Mouse (Mus musculus) spleen, adult 2 months (tissue): ENCODE data around the gene Cbln3. TPM values are rescaled to one million over a fixed set of nuclear protein-coding genes. Genes with fewer than 3 reads are reported as not detected.

Source experiments
- DNase-seq, 2 experiments: peaks; one replicate each; pipeline versions ENCODE4 v3.0.0 to v3.0.0-alpha.2; 2012 to 2021; ENCODE audit warnings: low spot score in 2 of 2, low read depth in 1 of 2
- H3K27ac ChIP-seq: fragments of 200-500 bp; 2 replicates; pipeline ENCODE4 v1.5.1; 2012; ENCODE audit warnings: low read length, inconsistent platforms; ENCODE audit not compliant: insufficient read depth
- H3K27me3 ChIP-seq: fragments of 200-500 bp; 2 replicates; pipeline ENCODE4 v1.6.1; 2012; ENCODE audit warnings: mild to moderate bottlenecking, moderate library complexity, low read length, inconsistent platforms; ENCODE audit not compliant: control insufficient read depth, insufficient read depth
- H3K36me3 ChIP-seq: fragments of 200-500 bp; 2 replicates; pipeline ENCODE4 v1.6.1; 2012; ENCODE audit warnings: mild to moderate bottlenecking, low read length, inconsistent platforms; ENCODE audit not compliant: control insufficient read depth, insufficient read depth
- H3K4me1 ChIP-seq: fragments of 200-500 bp; 2 replicates; pipeline ENCODE4 v1.6.1; 2011; ENCODE audit warnings: inconsistent platforms; ENCODE audit not compliant: control insufficient read depth, insufficient read depth, insufficient read length
- H3K4me3 ChIP-seq: fragments of 200-500 bp; 2 replicates; pipeline ENCODE4 v1.5.1; 2011; ENCODE audit warnings: mild to moderate bottlenecking, inconsistent platforms; ENCODE audit not compliant: insufficient read depth, insufficient read length; ENCODE audit errors: extremely low read depth
- CTCF ChIP-seq: fragments of 200-500 bp; IDR thresholded peaks from 2 replicates; pipeline ENCODE4 v1.5.1; 2011; ENCODE audit warnings: mild to moderate bottlenecking, inconsistent platforms; ENCODE audit not compliant: insufficient read depth, insufficient read length, insufficient replicate concordance; ENCODE audit errors: extremely low read depth
- POLR2A ChIP-seq: fragments of 200-500 bp; IDR thresholded peaks from 2 replicates; pipeline ENCODE4 v1.6.1; 2011; ENCODE audit warnings: low read depth, low read length, inconsistent platforms
- WGBS: fragments of 180-500 bp; shearing (Covaris S2); methylation state at CpG from one replicate; pipeline ENCODE4 v1.1.7; 2018; 5-methylcytosine and 5-hydroxymethylcytosine counted together
- polyA plus RNA-seq: library from polyadenylated mRNA; depleted of rRNA; stranded (reverse); fragments of >200 nt; gene quantifications from 2 replicates; pipeline ENCODE4 v1.2.3, GENCODE M21; 2012

Cbln3 gene
- polyA plus RNA-seq, 1 experiment, result 0.07 TPM

GRCm38 (mm10) chr14:55880982-55881381 is 3.2 kb downstream of the Cbln3 start:
- 0 out of 2 replicates have a peak, but pooled peaks cover 2% of the 10 kb centered on the region for H3K27me3 ChIP-seq
- H3K4me3 ChIP-seq, result no peak overlapping the region
- DNase-seq, result no peak
- H3K27ac ChIP-seq, result no peak overlapping the region
- no peak for TF ChIP-seq POLR2A
- no peak for TF ChIP-seq CTCF
- no peaks in the 10 kb centered on the region for H3K36me3 ChIP-seq
- H3K4me1 ChIP-seq, result peaks cover 2% of the 10 kb centered on the region; the same call in 1 of the 2 replicates
- WGBS, result 81% methylated on average over 8 of the region's 8 CpGs

GRCm38 (mm10) chr14:55879623-55880022 is 4.6 kb downstream of the Cbln3 start:
- DNase-seq, result peak; percentile 64 to 78

GRCm38 (mm10) chr14:55878316-55878940 is 5.8 kb downstream of the Cbln3 start:
- WGBS, result 17% methylated on average over 7 of the region's 7 CpGs
- Histone ChIP-seq H3K27me3 (0 out of 2 replicates have a peak, but pooled peaks cover 2% of the 10 kb centered on the region), H3K36me3 (no peaks in the 10 kb centered on the region), H3K27ac (no peak overlapping the region), H3K4me1 (no peaks in the 10 kb centered on the region), H3K4me3 (no peak overlapping the region)
- TF ChIP-seq CTCF (no peak), POLR2A (no peak)
- DNase-seq, result no peak

More at GRCm38 (mm10) chr14:55879623-55880022, 4.6 kb downstream of the Cbln3 start:
- no peak overlapping the region for H3K4me3 ChIP-seq
- 20% methylated on average over 1 of the region's 1 CpGs for WGBS
- H3K27me3 ChIP-seq, result 0 out of 2 replicates have a peak, but pooled peaks cover 2% of the 10 kb centered on the region
- H3K4me1 ChIP-seq, result peaks cover 1% of the 10 kb centered on the region; the same call in 1 of the 2 replicates
- no peaks in the 10 kb centered on the region for H3K36me3 ChIP-seq
- H3K27ac ChIP-seq, result no peak overlapping the region
- no peak for TF ChIP-seq POLR2A
- TF ChIP-seq CTCF, result peak; percentile 71; the same call in 1 of the 2 replicates

- no peak for TF ChIP-seq CTCF
- no peak for TF ChIP-seq POLR2A
- no peak for DNase-seq
- Histone ChIP-seq H3K27me3 (0 out of 2 replicates have a peak, but pooled peaks cover 2% of the 10 kb centered on the region), H3K36me3 (no peaks in the 10 kb centered on the region), H3K4me1 (no peaks in the 10 kb centered on the region), H3K27ac (no peak overlapping the region), H3K4me3 (no peak overlapping the region)
- 34% methylated on average over 14 of the region's 14 CpGs for WGBS
Observed at GRCm38 (mm10) chr14:55877469-55878315, 6.5 kb downstream of the Cbln3 start.

- 16% methylated on average over 30 of the region's 30 CpGs for WGBS
- DNase-seq, result peak; percentile 40 to 76
- H3K4me1 ChIP-seq, result no peaks in the 10 kb centered on the region
Observed at GRCm38 (mm10) chr14:55873714-55874683, 10.2 kb downstream of the Cbln3 start.

GRCm38 (mm10) chr14:55873242-55873713 is 10.9 kb downstream of the Cbln3 start:
- H3K4me3 ChIP-seq, result no peak overlapping the region
- H3K27ac ChIP-seq, result no peak overlapping the region
- DNase-seq, result no peak
- H3K36me3 ChIP-seq, result no peaks in the 10 kb centered on the region
- WGBS, result 84% methylated on average over 8 of the region's 8 CpGs
- 0 out of 2 replicates have a peak, but pooled peaks cover 2% of the 10 kb centered on the region for H3K27me3 ChIP-seq
- no peak for TF ChIP-seq CTCF
- no peak for TF ChIP-seq POLR2A
- H3K4me1 ChIP-seq, result no peaks in the 10 kb centered on the region

More at GRCm38 (mm10) chr14:55873714-55874683, 10.2 kb downstream of the Cbln3 start:
- Histone ChIP-seq H3K27me3 (0 out of 2 replicates have a peak, but pooled peaks cover 2% of the 10 kb centered on the region), H3K4me3 (peak overlapping the region; percentile 29; the same call in 1 of the 2 replicates), H3K27ac (no peak overlapping the region), H3K36me3 (no peaks in the 10 kb centered on the region)
- TF ChIP-seq CTCF (peak; percentile 92), POLR2A (no peak)
